Mouse (Mus musculus): ENCODE results near the gene Arpc5l.

DNA sequence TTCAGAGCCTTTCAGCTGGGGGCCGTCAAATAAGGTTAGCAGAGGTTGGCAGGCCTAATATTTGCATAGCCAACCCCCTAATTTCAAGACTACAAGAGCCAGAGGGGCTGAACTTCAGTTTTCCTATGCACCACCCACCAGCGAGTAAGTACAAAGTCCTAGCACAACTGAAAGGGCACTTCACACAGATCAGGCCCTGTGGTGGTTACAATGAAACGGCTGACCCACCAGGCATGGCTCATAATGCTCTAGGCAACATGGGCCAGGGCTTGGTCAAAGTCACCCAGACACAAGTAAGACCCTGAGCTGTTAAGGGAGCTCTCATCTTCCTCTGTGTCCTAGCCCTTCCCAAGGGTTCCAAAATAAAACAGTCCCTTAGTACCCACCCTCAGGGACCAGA lies 3.3 kb upstream of the Arpc5l start:
- TF ChIP-seq CTCF (IDR thresholded peaks at IDR 0.05; ENCODE audit: extremely low read depth, insufficient read length, insufficient replicate concordance, low read depth, low read length) (no peak), POLR2A (IDR thresholded peaks at IDR 0.05; ENCODE audit: low read depth, low read length) (no peak)

Data from small intestine, adult 2 months (tissue).